Mouse (Mus musculus) C2C12 (cell line): Measurements from ENCODE around the gene Epb41l1. TPM values are rescaled to one million over a fixed set of nuclear protein-coding genes. Genes with fewer than 3 reads are reported as not detected.

ENCODE experiments used
- H3K27me3 ChIP-seq: one replicate; pipeline ENCODE4 v1.6.1; 2011; ENCODE audit not compliant: control insufficient read depth, insufficient read depth, insufficient read length
- H3K36me3 ChIP-seq: one replicate; pipeline ENCODE4 v1.6.1; 2011; ENCODE audit not compliant: control insufficient read depth, insufficient read depth
- H3K4me3 ChIP-seq: one replicate; pipeline ENCODE4 v1.5.1; 2011; ENCODE audit warnings: mild to moderate bottlenecking, control low read depth; ENCODE audit not compliant: poor library complexity, insufficient read depth, severe bottlenecking
- H3K79me2 ChIP-seq: one replicate; pipeline ENCODE4 v1.6.1; 2011; ENCODE audit not compliant: control insufficient read depth, insufficient read depth
- H3K79me3 ChIP-seq: one replicate; pipeline ENCODE4 v1.6.1; 2011; ENCODE audit warnings: low read depth, control low read depth
- H3ac ChIP-seq: one replicate; pipeline ENCODE3; 2011; ENCODE audit warnings: low read depth; ENCODE audit not compliant: control insufficient read depth, insufficient read length
- CEBPB ChIP-seq: IDR thresholded peaks from one replicate; pipeline ENCODE4 v1.6.1; 2011; ENCODE audit warnings: low read depth, mild to moderate bottlenecking, control low read depth, moderate library complexity
- CTCF ChIP-seq: IDR thresholded peaks from one replicate; pipeline ENCODE4 v1.5.1; 2011; ENCODE audit not compliant: control insufficient read depth, insufficient read depth, insufficient read length
- FOSL1 ChIP-seq: IDR thresholded peaks from one replicate; pipeline ENCODE4 v1.8.0; 2011; ENCODE audit warnings: mild to moderate bottlenecking, low read length; ENCODE audit not compliant: poor library complexity, insufficient read depth, severe bottlenecking
- MAX ChIP-seq: IDR thresholded peaks from one replicate; pipeline ENCODE4 v1.6.1; 2011; ENCODE audit warnings: mild to moderate bottlenecking, control low read depth
- MYOD1 ChIP-seq: IDR thresholded peaks from one replicate; pipeline ENCODE4 v1.6.1; 2011; ENCODE audit warnings: low read depth; ENCODE audit not compliant: control insufficient read depth, insufficient read length
- MYOG ChIP-seq: IDR thresholded peaks from one replicate; pipeline ENCODE4 v1.6.1; 2011; ENCODE audit not compliant: control insufficient read depth, insufficient read length; ENCODE audit errors: extremely low read depth
- USF1 ChIP-seq: IDR thresholded peaks from one replicate; pipeline ENCODE4 v1.6.1; 2011; ENCODE audit warnings: low read depth, mild to moderate bottlenecking, control low read depth, moderate library complexity
- polyA plus RNA-seq: library from polyadenylated mRNA; unstranded; fragments of >200 nt; fragmentation: generic; extraction: Trizol; gene quantifications from one replicate; pipeline ENCODE4 v1.2.1, GENCODE M21; 2012; ENCODE audit warnings: missing spikeins

Epb41l1 gene
- polyA plus RNA-seq, 1 experiment: 37.8 TPM

DNA sequence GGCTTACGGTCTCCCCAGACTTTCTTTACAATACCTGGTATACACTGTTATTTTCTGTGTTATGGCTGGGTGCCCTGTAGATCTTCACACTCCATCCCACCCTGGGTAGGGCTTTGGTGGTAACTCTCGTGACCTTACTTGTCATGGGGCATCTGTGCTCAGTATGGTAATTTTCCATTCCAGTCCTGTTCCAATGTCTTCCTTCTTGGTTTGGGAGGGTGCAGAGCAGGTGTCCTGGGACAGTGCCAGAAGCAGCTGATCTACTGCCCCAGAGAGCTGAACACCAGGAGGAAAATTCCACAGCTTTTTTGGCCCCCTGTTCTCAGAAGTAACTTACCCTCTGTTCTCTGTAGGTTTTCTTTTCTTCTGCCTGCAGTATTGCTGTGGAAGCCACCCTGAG is 145.8 kb downstream of the Epb41l1 start:
- H3K79me3 ChIP-seq: no peaks in the 10 kb centered on the region

DNA sequence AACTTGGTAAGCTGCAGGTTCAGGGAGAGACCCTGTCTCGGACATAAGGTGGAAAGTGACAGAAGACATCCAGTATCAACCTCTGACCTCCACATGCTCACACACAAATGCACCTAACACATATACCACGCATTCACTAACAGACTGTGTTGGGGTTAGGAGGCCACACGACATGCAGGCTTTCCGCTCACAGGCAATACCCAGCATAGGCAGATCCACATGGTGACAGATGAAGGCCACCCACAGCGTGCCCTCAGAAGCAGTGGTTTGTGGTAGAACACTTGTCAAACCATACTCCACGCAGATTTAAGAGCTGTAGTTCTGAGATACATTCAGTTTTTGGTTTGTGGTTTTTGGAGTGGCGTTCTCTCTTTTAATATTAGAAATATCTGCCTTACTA is 147.9 kb downstream of the Epb41l1 start:
- Histone ChIP-seq H3ac (no peak overlapping the region), H3K79me2 (no peaks in the 10 kb centered on the region), H3K4me3 (no peak overlapping the region), H3K79me3 (no peaks in the 10 kb centered on the region), H3K27me3 (no peaks in the 10 kb centered on the region), H3K36me3 (peaks cover 33% of the 10 kb centered on the region)
- TF ChIP-seq CTCF (no peak), MAX (no peak), CEBPB (no peak), MYOD1 (no peak), MYOG (no peak), FOSL1 (no peak), USF1 (no peak)

More for the DNA sequence above, 145.8 kb downstream of the Epb41l1 start:
- Histone ChIP-seq H3K27me3 (no peaks in the 10 kb centered on the region), H3ac (no peak overlapping the region), H3K36me3 (peaks cover 35% of the 10 kb centered on the region), H3K79me2 (no peaks in the 10 kb centered on the region), H3K4me3 (no peak overlapping the region)
- TF ChIP-seq MYOG: no peak
- no peak for TF ChIP-seq MYOD1
- TF ChIP-seq USF1: no peak
- TF ChIP-seq MAX: no peak
- TF ChIP-seq FOSL1: no peak
- TF ChIP-seq CEBPB: no peak
- TF ChIP-seq CTCF: no peak

DNA sequence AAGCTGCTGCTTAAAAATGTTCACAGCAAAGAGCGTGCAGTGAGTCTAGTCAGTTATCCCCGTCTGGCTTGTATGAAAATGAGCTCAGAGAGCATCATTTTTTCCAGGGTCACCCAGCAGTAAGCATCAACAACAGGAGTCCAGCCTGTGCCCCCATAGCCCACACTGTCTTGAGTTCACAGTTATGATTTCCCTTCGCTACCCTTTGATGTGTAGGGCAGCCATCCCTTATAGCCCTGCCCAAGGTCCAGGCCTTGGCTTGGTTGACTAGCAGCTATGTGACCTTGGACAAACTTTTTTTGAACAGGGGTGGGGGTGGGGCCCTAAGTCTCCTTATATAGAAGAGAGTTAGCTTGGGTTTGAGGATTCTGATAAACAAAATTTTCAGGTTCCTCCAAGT is 148.6 kb downstream of the Epb41l1 start:
- no peaks in the 10 kb centered on the region for H3K79me2 ChIP-seq
- H3K27me3 ChIP-seq: no peaks in the 10 kb centered on the region
- no peaks in the 10 kb centered on the region for H3K79me3 ChIP-seq
- H3K36me3 ChIP-seq: peaks cover 27% of the 10 kb centered on the region
- H3K4me3 ChIP-seq: no peak overlapping the region
- H3ac ChIP-seq: no peak overlapping the region
- TF ChIP-seq CTCF (no peak), FOSL1 (no peak), CEBPB (no peak), MYOD1 (no peak), MYOG (no peak), USF1 (no peak), MAX (no peak)

DNA sequence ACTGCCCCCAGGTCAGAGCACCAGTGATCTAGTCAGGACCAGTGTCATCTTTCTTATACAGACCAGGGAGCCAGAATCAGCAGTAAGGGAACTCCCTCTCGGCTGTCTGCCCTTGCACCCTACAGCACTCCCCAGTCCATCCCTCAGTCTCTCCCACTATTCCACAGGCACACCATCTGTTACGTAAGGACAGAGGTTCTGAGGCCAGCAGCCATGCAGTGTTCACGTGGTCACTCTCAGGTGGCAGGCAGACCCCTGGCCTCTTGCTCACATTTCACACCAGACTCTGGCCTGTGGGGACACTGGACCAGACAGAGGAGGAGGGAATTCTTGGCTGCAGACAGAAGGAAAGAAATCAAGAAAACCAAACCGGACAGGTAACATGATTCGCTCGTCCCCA is 150.8 kb downstream of the Epb41l1 start:
- no peaks in the 10 kb centered on the region for H3K27me3 ChIP-seq
- H3K36me3 ChIP-seq: peaks cover 20% of the 10 kb centered on the region
- H3K79me2 ChIP-seq: no peaks in the 10 kb centered on the region
- no peaks in the 10 kb centered on the region for H3K79me3 ChIP-seq
- no peak for TF ChIP-seq USF1
- no peak for TF ChIP-seq CTCF
- TF ChIP-seq FOSL1: no peak
- no peak for TF ChIP-seq MYOD1
- no peak for TF ChIP-seq MYOG
- TF ChIP-seq CEBPB: no peak
- TF ChIP-seq MAX: no peak
- no peak overlapping the region for H3ac ChIP-seq
- no peak overlapping the region for H3K4me3 ChIP-seq

DNA sequence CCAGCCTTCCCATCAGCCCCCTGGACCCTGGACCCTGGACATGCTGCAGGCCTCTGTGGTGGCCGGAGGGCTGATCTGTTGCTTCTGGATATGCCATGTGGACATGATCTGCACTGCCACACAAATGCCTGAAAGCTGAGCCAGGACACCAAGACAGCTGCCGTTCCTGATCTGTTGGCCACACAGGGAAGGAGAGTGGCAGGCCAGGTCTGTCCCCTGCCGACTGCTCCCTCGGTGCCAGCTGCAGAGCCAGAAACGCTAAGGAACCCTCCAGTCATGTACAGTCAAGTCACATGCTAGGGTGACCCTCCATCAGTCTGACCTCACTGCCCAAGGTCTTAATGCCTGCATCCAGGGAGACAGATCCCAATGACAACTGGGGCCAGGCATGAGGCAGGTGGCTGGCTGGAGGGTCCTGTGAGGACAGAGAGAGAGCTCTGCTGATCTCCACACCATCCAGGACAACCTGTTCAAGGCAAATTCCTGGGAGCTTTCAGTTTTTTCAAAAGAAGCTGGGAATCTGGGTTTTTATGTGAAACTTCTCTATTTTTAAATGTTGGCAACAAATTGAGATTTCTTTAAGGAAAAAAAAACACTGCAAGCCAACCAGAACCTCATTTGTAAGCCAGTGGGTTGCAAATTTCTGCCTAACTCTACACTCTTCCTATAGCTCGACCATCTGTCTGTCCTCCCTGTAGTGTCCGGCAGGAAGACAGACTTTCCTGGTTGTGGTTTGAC is 156.3 kb downstream of the Epb41l1 start:
- H3K36me3 ChIP-seq: no peaks in the 10 kb centered on the region
- TF ChIP-seq MYOG: no peak
- no peak for TF ChIP-seq CEBPB
- TF ChIP-seq MAX: no peak
- no peak for TF ChIP-seq CTCF
- no peak for TF ChIP-seq USF1
- TF ChIP-seq FOSL1: no peak
- H3K79me2 ChIP-seq: no peaks in the 10 kb centered on the region
- H3K27me3 ChIP-seq: peaks cover 40% of the 10 kb centered on the region
- H3K4me3 ChIP-seq: no peak overlapping the region
- no peak overlapping the region for H3ac ChIP-seq
- H3K79me3 ChIP-seq: no peaks in the 10 kb centered on the region

GRCm38 (mm10) chr2:156580507-156580906 is 159.8 kb downstream of the Epb41l1 start:
- TF ChIP-seq USF1 (no peak), FOSL1 (no peak), MYOD1 (no peak), MYOG (no peak), MAX (no peak), CTCF (no peak), CEBPB (no peak)
- no peaks in the 10 kb centered on the region for H3K79me3 ChIP-seq
- no peak overlapping the region for H3K4me3 ChIP-seq
- no peaks in the 10 kb centered on the region for H3K79me2 ChIP-seq
- H3K27me3 ChIP-seq: peaks cover 56% of the 10 kb centered on the region
- no peaks in the 10 kb centered on the region for H3K36me3 ChIP-seq
- H3ac ChIP-seq: no peak overlapping the region
